Mouse (Mus musculus) lung, postnatal 0 days (tissue): ENCODE data around the gene Phb. TPM values are rescaled to one million over a fixed set of nuclear protein-coding genes. Genes with fewer than 3 reads are reported as not detected.

Experiments used
- ATAC-seq: fragments of 200-750 bp; cut with Nextera tagmentation; 2 replicates; pipeline ENCODE4 v1.8.0; 2017; ENCODE audit warnings: moderate library complexity
- DNase-seq: peaks from one replicate; pipeline ENCODE4 v3.0.0-alpha.2; 2016; ENCODE audit warnings: low spot score
- H3K27ac ChIP-seq: fragments of 300-500 bp; sonication (generic); 2 replicates; pipeline ENCODE4 v1.5.1; 2014; ENCODE audit warnings: antibody characterized with exemption, mild to moderate bottlenecking, low read length, mixed read lengths
- H3K27me3 ChIP-seq: fragments of 300-500 bp; sonication (generic); replicated peaks from 2 replicates; pipeline ENCODE4 v1.6.1; 2014; ENCODE audit warnings: low read length, mixed read lengths; ENCODE audit not compliant: insufficient read depth
- H3K36me3 ChIP-seq: fragments of 300-500 bp; sonication (generic); 2 replicates; pipeline ENCODE4 v1.6.1; 2014; ENCODE audit warnings: low read length, mixed read lengths; ENCODE audit not compliant: insufficient read depth
- H3K4me1 ChIP-seq: fragments of 300-500 bp; sonication (generic); 2 replicates; pipeline ENCODE4 v1.6.1; 2014; ENCODE audit warnings: antibody characterized with exemption, low read depth, low read length, mixed read lengths; ENCODE audit not compliant: insufficient read depth
- H3K4me2 ChIP-seq: fragments of 300-500 bp; sonication (generic); replicated peaks from 2 replicates; pipeline ENCODE4 v1.6.1; 2014; ENCODE audit warnings: low read depth, mild to moderate bottlenecking, low read length, moderate library complexity, mixed read lengths
- H3K4me3 ChIP-seq: fragments of 300-500 bp; sonication (generic); 2 replicates; pipeline ENCODE4 v1.5.1; 2014; ENCODE audit warnings: low read depth, low read length
- H3K9ac ChIP-seq: fragments of 300-500 bp; sonication (generic); replicated peaks from 2 replicates; pipeline ENCODE4 v1.6.1; 2014; ENCODE audit warnings: low read depth, mild to moderate bottlenecking
- H3K9me3 ChIP-seq: fragments of 300-500 bp; sonication (generic); 2 replicates; pipeline ENCODE4 v1.6.1; 2016; ENCODE audit warnings: low read length, mixed read lengths
- CTCF ChIP-seq: IDR thresholded peaks from 2 replicates; pipeline ENCODE4 v1.5.1; 2016; ENCODE audit warnings: antibody characterized with exemption, mild to moderate bottlenecking
- EP300 ChIP-seq: IDR thresholded peaks from 2 replicates; pipeline ENCODE4 v1.6.1; 2016; ENCODE audit warnings: antibody characterized with exemption, mild to moderate bottlenecking, control low read depth
- WGBS: fragments of 180-500 bp; shearing (Covaris S2); extraction: QIAGEN DNeasy Blood & Tissue Kit; methylation state at CpG from one replicate; pipeline ENCODE4 v1.1.7; 2014; 5-methylcytosine and 5-hydroxymethylcytosine counted together
- polyA plus RNA-seq: library from polyadenylated mRNA; unstranded; fragments of >200 nt; fragmentation: Nextera tagmentation; extraction: Ambion mirVana; gene quantifications from 2 replicates; pipeline ENCODE4 v1.2.1, GENCODE M21; 2015

The Phb gene
- polyA plus RNA-seq, 1 experiment from 2014 or later, result 94.7 TPM

DNA sequence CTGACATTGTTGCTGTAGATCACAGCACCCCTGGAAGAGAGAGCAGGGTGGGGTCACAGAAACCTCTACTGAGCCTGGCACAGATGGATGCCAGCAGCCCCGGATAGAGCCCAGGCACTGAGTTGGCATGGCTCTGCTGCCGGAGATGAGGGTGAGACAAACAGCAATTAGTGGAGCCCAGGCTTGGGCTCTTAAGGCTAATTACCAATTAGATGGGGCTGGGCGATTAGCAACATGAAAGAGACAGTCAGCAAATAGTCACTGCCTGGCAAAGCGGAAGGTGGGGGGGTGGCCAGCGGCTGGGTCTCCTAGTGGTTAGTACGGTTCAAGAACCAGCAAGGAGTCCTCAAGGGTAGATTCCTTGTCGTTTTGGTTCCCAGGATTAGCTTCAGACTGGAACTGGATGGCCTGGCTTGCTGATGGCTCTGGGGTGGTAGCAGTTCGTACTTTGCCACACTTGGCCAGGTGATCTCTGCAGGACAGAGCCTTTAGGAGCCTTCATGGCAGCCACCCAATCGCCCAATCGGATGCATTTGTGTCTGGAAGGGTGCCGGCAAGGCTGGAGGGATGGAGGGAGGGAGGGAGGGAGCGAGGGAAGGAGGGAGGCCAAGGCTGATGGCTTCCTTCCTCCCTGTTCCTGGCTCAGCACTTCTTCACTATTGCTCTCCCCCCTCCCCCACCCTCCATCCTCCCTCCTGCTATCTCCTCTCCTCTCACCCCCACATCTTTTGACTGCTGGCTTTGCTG is 24.1 kb upstream of the Phb start:
- Histone ChIP-seq H3K27me3 (peaks cover 11% of the 10 kb centered on the region; the same call in 1 of the 2 replicates), H3K4me3 (no peak overlapping the region)
- no peak for ATAC-seq

DNA sequence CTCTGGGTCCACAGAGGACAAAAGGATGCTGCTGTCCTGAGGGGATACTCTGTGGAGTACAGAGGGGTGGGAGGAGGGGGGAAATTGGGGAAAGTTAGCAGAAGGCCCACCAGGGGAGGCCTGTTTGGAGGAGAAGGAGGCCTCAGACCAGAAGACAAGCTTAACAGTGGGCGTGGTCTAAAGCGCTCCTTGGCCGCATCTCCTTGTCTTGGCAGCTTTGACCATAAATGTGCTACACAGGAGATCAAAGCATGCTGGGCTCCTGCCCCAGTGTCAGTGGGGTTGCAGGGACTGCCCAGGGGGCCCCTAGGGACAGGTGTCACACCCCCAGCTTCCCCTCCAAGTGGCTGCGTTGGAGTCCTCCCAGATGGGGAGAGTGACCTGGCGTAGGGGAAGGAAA is 22.9 kb upstream of the Phb start:
- DNase-seq, result no peak

More for the DNA sequence above, 24.1 kb upstream of the Phb start:
- H3K27ac ChIP-seq, result no peak overlapping the region
- 64% methylated on average over 8 of the region's 12 CpGs for WGBS
- no peak for TF ChIP-seq CTCF
- H3K4me1 ChIP-seq, result 0 out of 2 replicates have a peak, but pooled peaks cover 2% of the 10 kb centered on the region
- no peak for DNase-seq
- H3K36me3 ChIP-seq, result no peaks in the 10 kb centered on the region
- no peak overlapping the region for H3K9ac ChIP-seq
- no peaks in the 10 kb centered on the region for H3K9me3 ChIP-seq
- no peak overlapping the region for H3K4me2 ChIP-seq

DNA sequence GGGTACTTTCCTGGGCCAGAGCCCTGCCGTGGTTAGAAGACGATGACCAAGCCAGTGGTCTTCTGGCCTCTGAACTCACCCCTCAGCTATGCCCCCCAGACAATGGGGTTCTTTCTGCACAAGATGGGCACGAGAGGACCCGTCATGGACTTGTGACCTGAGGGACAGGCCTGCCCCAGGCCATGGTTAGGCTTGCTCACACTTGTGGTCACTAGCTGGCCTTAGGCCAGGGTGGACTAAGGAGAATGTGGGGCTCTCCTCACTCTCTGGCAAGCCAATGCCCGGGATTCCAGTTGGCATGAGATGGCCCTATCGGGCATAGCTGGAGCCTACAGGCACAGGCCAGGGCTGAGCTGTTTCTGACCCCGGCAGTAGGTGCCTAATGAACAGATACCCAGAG is 22.4 kb upstream of the Phb start:
- H3K36me3 ChIP-seq, result no peaks in the 10 kb centered on the region
- H3K27me3 ChIP-seq, result peaks cover 11% of the 10 kb centered on the region; the same call in 1 of the 2 replicates
- no peak for TF ChIP-seq CTCF
- TF ChIP-seq EP300, result no peak
- H3K4me3 ChIP-seq, result no peak overlapping the region
- H3K4me2 ChIP-seq, result no peak overlapping the region
- ATAC-seq (no peak), DNase-seq (no peak)
- no peaks in the 10 kb centered on the region for H3K9me3 ChIP-seq
- H3K27ac ChIP-seq, result no peak overlapping the region
- H3K4me1 ChIP-seq, result 0 out of 2 replicates have a peak, but pooled peaks cover 2% of the 10 kb centered on the region
- WGBS, result 75% methylated on average over 7 of the region's 7 CpGs
- H3K9ac ChIP-seq, result no peak overlapping the region

More for the DNA sequence above, 22.9 kb upstream of the Phb start:
- Histone ChIP-seq H3K9ac (no peak overlapping the region), H3K4me1 (0 out of 2 replicates have a peak, but pooled peaks cover 2% of the 10 kb centered on the region), H3K4me3 (no peak overlapping the region), H3K9me3 (no peaks in the 10 kb centered on the region), H3K36me3 (no peaks in the 10 kb centered on the region), H3K27ac (no peak overlapping the region), H3K27me3 (peaks cover 11% of the 10 kb centered on the region; the same call in 1 of the 2 replicates), H3K4me2 (no peak overlapping the region)
- no peak for TF ChIP-seq EP300
- ATAC-seq, result no peak
- WGBS, result 42% methylated on average over 3 of the region's 5 CpGs

DNA sequence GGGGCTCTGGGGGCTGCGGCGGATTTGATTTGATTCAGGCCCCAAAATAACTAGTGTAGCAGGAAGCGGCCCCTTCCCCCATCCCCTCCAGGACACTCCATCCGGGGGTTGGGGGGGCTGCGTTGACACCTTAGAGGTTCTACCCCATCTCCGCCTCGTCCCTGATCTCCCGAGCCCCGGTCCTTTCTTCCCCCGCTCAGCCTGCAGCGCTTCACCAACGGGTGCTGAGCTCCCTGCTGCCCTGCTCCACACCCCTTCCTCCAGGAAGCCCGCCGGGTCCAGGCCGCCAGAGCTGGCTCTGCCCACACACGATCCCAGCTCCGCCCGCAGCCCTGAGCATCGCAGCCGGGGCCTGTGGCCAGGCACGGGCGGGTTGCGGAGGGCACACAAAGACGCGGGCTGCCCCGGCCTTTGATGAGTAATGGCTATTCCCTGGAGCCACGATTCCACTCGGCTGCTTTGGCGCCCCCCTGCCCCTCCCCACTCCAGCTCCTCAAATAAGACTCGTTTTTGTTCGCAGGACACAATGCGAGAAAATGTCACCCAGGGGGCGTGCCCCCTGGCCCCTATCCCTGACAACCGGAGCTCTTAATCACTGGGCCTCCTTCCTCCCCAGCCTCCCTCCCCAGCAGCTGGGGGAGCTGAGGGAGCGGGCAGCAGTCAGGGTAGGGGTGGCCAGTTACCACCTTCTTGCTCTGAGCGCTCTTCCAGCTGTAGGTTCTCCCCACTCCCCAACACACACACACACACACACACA is 21.2 kb upstream of the Phb start:
- no peak for ATAC-seq
- H3K36me3 ChIP-seq, result no peaks in the 10 kb centered on the region
- H3K9ac ChIP-seq, result no peak overlapping the region
- WGBS, result 7% methylated on average over 26 of the region's 36 CpGs
- no peak overlapping the region for H3K4me3 ChIP-seq
- H3K27me3 ChIP-seq, result peaks cover 11% of the 10 kb centered on the region; the same call in 1 of the 2 replicates
- no peak overlapping the region for H3K27ac ChIP-seq
- no peaks in the 10 kb centered on the region for H3K9me3 ChIP-seq
- DNase-seq, result no peak
- no peak overlapping the region for H3K4me2 ChIP-seq
- TF ChIP-seq CTCF, result no peak
- no peak for TF ChIP-seq EP300
- H3K4me1 ChIP-seq, result 0 out of 2 replicates have a peak, but pooled peaks cover 2% of the 10 kb centered on the region

DNA sequence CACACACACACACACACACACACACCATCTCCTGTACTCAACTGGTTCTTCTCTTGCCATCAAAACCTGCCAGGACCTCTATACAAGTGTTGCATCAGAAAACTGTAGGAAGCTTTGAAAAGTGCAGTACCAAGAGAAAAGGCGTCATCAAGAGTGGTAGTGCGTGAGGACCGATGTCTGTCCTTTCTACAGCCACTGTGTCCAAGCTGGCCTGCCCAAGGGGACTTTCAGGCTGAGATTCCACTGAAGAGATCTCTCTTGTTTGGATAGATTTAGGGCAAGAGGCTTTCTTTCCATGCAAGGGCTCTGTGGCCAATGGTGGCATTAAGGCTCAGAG is 20.6 kb upstream of the Phb start:
- DNase-seq (no peak), ATAC-seq (no peak)
- Histone ChIP-seq H3K9ac (no peak overlapping the region), H3K9me3 (no peaks in the 10 kb centered on the region), H3K4me1 (0 out of 2 replicates have a peak, but pooled peaks cover 2% of the 10 kb centered on the region), H3K36me3 (no peaks in the 10 kb centered on the region), H3K4me2 (no peak overlapping the region), H3K27ac (no peak overlapping the region), H3K4me3 (no peak overlapping the region), H3K27me3 (peaks cover 11% of the 10 kb centered on the region; the same call in 1 of the 2 replicates)
- WGBS, result 67% methylated on average over 3 of the region's 3 CpGs
- no peak for TF ChIP-seq EP300
- TF ChIP-seq CTCF, result no peak

DNA sequence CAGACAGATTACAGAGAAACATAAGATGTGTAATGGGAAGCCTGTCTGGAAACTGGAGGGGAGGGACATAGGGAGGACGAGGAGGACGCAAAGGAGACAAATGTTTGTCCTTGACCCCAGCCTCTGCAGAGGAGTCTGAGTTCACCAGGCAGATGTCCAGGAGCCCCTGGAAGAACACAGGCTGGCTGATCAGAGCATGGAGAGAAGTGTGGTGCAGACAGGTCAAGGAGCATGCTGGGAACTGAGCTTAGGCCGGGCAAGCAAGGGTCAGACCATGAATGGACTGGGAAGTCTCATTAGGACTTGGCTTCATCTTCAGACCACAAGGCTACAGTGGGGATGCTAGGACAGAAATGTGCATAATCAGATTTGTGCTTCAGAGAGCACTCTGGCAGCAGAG is 19.0 kb upstream of the Phb start:
- WGBS, result 47% methylated on average over 3 of the region's 3 CpGs
- ATAC-seq (no peak), DNase-seq (no peak)
- Histone ChIP-seq H3K4me2 (no peak overlapping the region), H3K9me3 (no peaks in the 10 kb centered on the region), H3K36me3 (no peaks in the 10 kb centered on the region), H3K9ac (no peak overlapping the region), H3K27me3 (peaks cover 11% of the 10 kb centered on the region; the same call in 1 of the 2 replicates), H3K4me3 (no peak overlapping the region), H3K27ac (no peak overlapping the region), H3K4me1 (0 out of 2 replicates have a peak, but pooled peaks cover 2% of the 10 kb centered on the region)
- TF ChIP-seq CTCF, result no peak
- TF ChIP-seq EP300, result no peak
